Mouse (Mus musculus) MEL (cell line): ENCODE results near the gene Rabep1.

Experiments used
- MAZ ChIP-seq: IDR thresholded peaks from 2 replicates; pipeline ENCODE4 v1.6.1; 2012; ENCODE audit warnings: low read depth, mild to moderate bottlenecking, inconsistent platforms, low read length, improper control_type of control experiment
- NRF1 ChIP-seq: IDR thresholded peaks from 2 replicates; pipeline ENCODE4 v1.6.1; 2014; ENCODE audit warnings: low read depth, mild to moderate bottlenecking, inconsistent platforms, low read length, improper control_type of control experiment, moderate library complexity; ENCODE audit not compliant: poor library complexity, insufficient read depth, severe bottlenecking
- POLR2A ChIP-seq, 2 experiments: IDR thresholded peaks; 2 replicates each; pipeline ENCODE4 v1.6.1; 2011 to 2012; ENCODE audit warnings: low read length in 2 of 2, mild to moderate bottlenecking in 2 of 2, control low read depth in 1 of 2, improper control_type of control experiment in 1 of 2, low read depth in 1 of 2, moderate library complexity in 1 of 2; ENCODE audit not compliant: control insufficient read depth in 1 of 2, insufficient read depth in 1 of 2, poor library complexity in 1 of 2
- TAL1 ChIP-seq: IDR thresholded peaks from 2 replicates; pipeline ENCODE4 v1.6.1; 2012; ENCODE audit warnings: mild to moderate bottlenecking, inconsistent platforms, low read length, moderate library complexity, mixed read lengths

DNA sequence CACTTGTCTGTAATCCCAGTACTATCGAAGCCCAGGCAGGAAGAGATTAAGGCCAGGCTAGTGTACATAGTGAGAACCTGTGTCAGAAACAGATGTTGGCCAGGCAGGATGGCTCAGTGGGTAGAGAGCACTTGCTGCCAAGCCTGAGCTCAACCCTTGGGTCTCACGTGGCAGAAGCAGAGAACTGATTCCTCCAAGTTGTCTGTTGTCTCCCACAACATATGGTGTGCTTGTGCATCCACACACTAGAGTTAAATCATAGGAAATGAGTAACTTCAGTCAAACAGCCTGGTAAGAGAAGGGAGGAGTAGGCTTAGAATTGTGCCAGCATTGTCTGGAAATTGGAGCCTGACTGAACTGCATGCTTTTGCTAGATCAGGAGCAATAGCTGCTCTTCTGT, 130.6 kb downstream of the Rabep1 start:
- TF ChIP-seq NRF1 (no peak), TAL1 (no peak), MAZ (no peak), POLR2A (IDR thresholded peaks at IDR 0.05; ENCODE audit: control insufficient read depth in 1 of 2, insufficient read depth in 1 of 2, low read depth in 1 of 2, low read length in 2 of 2, poor library complexity in 1 of 2) (no peak; a peak in 1 of 4 replicates)
